Mouse (Mus musculus) bone marrow macrophage, adult 2 months (primary cell): ENCODE results near the gene Rassf5. TPM values are rescaled to one million over a fixed set of nuclear protein-coding genes. Genes with fewer than 3 reads are reported as not detected.

ENCODE experiments used
- H3K27ac ChIP-seq: 2 replicates; pipeline ENCODE4 v1.5.1; 2012; ENCODE audit warnings: low read depth, low read length; ENCODE audit not compliant: insufficient read depth
- H3K4me1 ChIP-seq: 2 replicates; pipeline ENCODE4 v1.6.1; 2012; ENCODE audit warnings: low read length; ENCODE audit not compliant: control insufficient read depth, insufficient read depth
- H3K4me3 ChIP-seq: 2 replicates; pipeline ENCODE4 v1.5.1; 2012; ENCODE audit warnings: mild to moderate bottlenecking, low read length, moderate library complexity; ENCODE audit not compliant: insufficient read depth
- CTCF ChIP-seq: IDR thresholded peaks from 2 replicates; pipeline ENCODE4 v1.5.1; 2012; ENCODE audit warnings: low read depth, mild to moderate bottlenecking, low read length, moderate library complexity
- POLR2A ChIP-seq: IDR thresholded peaks from 2 replicates; pipeline ENCODE4 v1.6.1; 2012; ENCODE audit warnings: mild to moderate bottlenecking, low read depth, low read length, borderline replicate concordance
- polyA plus RNA-seq: library from polyadenylated mRNA; stranded (reverse); fragments of >200 nt; gene quantifications from 2 replicates; pipeline ENCODE4 v1.2.4, GENCODE M21; 2012; ENCODE audit not compliant: missing spikeins, insufficient read depth, insufficient read length

Gene Rassf5
- polyA plus RNA-seq, 1 experiment: 49.4 TPM

DNA sequence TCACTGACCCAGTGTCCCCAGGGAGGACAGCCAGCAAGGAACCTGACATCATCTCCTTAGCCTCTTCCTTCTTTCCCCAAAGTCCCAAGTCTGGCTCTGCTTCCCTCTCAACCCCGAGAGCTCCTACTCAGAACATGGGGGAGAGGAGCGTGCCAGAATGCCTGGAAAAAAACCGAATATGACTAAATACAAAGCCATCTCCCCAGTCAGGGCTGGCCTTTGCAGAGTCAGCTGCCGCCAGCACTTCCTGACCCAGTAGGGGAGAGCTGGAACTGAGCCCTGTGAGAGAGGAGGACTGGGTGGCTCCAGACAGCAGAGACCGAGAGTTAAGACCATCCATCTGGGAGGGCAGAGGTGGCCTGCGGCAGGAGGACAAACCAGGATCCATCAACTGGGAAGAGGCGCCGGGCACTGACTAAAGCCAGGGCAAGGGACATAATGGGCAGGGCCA, 6.1 kb downstream of the Rassf5 start:
- no peak for TF ChIP-seq POLR2A
- no peak for TF ChIP-seq CTCF
- Histone ChIP-seq H3K27ac (0 out of 2 replicates have a peak overlapping the region, but pooled peaks have one; percentile 7), H3K4me1 (peaks cover 23% of the 10 kb centered on the region), H3K4me3 (no peak overlapping the region)

GRCm38 (mm10) chr1:131236077-131236476, 9.0 kb downstream of the Rassf5 start:
- H3K27ac ChIP-seq: no peak overlapping the region
- H3K4me3 ChIP-seq: no peak overlapping the region
- TF ChIP-seq CTCF (no peak), POLR2A (no peak)
- peaks cover 23% of the 10 kb centered on the region for H3K4me1 ChIP-seq

DNA sequence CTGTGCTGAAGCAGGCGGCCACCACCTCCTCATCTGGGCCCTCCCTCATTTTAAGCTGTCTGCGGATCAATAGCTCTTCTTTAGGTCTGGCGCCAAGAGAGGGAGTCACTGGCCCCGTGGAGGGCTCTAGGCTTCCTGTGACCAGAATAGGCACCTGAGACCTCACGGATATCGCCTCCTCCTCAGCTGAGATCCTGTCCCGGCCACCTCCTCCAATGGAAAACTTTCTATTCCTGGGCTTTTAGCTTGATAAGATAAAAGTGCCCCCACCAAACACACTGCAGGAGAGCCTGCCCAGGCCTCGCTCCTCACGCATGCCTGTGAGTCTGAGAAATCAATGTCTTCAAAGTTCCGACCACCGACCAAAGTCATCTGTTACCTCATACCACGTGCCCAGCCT, 11.5 kb downstream of the Rassf5 start:
- Histone ChIP-seq H3K4me3 (no peak overlapping the region), H3K4me1 (peaks cover 14% of the 10 kb centered on the region), H3K27ac (no peak overlapping the region)
- TF ChIP-seq CTCF (no peak), POLR2A (no peak)

- Histone ChIP-seq H3K27ac (no peak overlapping the region), H3K4me3 (no peak overlapping the region), H3K4me1 (no peaks in the 10 kb centered on the region)
- TF ChIP-seq CTCF (no peak), POLR2A (no peak)
These were observed 16.4 kb downstream of the Rassf5 start for GRCm38 (mm10) chr1:131228659-131229058.

DNA sequence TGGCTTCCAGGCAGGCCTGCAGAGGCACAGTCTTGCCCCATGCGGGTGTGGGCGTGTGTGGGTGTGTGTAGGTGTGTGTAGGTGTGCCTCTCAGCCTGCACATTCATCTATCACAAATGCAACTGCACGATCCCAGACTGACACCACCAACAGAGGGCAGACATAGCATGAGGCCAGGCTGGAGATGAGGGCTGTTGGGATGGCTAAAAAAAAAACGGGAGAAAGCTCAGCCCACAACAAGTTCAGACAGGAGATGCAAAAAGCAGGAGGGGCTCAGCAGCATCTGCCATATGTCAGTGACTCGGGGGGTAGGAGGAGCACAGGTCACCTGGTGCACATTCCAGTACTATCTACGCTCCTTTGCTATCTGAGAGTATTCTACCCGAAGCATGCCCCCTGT, 16.8 kb downstream of the Rassf5 start:
- Histone ChIP-seq H3K27ac (no peak overlapping the region), H3K4me1 (no peaks in the 10 kb centered on the region), H3K4me3 (no peak overlapping the region)
- TF ChIP-seq POLR2A (no peak), CTCF (no peak)

DNA sequence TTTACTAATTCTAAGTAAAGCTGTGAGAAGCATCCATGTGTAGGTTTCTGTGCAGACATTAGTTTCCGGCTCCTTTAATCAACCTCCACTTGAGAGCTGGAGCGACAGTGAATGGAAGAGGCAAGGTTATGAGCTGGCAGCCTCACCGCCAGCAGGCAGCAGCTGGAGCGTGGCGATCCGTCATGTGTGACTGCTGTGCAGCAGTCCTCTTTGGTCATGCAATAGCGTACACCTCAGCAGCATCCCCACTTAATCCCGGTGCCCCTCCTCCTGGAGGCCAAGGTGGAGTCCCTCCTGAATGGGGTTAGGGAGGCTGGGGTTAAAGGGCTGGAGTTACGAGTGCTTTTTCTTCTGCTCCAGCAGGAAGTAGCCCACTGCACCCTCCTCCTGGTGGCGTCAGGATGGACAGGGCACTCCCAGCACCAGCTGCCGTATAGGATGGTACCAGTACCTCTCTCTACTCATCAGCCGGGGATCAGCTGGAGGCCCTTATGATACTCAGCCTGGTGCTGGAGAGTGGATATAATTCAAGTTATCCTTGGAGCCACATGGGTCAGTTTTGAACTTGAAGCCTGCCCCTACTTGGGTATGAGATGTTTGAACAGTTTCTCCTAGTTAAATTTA, 20.1 kb downstream of the Rassf5 start:
- TF ChIP-seq CTCF (no peak), POLR2A (no peak)
- H3K27ac ChIP-seq: no peak overlapping the region
- no peak overlapping the region for H3K4me3 ChIP-seq
- H3K4me1 ChIP-seq: no peaks in the 10 kb centered on the region

DNA sequence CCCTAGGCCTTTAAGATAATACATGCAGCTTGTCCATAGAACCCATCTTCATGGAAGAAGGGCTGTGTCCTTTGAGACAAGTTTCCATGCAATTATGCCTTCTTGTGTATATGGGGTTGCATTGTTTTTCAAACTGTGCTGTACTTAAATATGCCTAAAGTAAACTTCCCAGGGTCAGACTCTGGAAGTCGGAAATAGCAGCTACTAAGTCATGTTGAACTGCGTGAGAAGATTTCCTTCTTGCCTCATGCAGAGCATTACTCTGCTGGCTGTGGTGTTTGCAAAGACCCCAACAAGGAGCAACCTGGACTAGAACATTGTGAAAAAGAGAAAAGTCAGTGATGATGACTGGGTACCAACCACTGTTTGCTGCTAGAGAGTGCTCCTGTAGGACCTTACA, 21.7 kb downstream of the Rassf5 start:
- Histone ChIP-seq H3K4me1 (no peaks in the 10 kb centered on the region), H3K27ac (no peak overlapping the region), H3K4me3 (no peak overlapping the region)
- no peak for TF ChIP-seq POLR2A
- TF ChIP-seq CTCF: no peak

- H3K27ac ChIP-seq: no peak overlapping the region
- no peak overlapping the region for H3K4me3 ChIP-seq
- TF ChIP-seq POLR2A: no peak
- TF ChIP-seq CTCF: no peak
- H3K4me1 ChIP-seq: no peaks in the 10 kb centered on the region
These were observed 23.1 kb downstream of the Rassf5 start for GRCm38 (mm10) chr1:131221822-131222590.

DNA sequence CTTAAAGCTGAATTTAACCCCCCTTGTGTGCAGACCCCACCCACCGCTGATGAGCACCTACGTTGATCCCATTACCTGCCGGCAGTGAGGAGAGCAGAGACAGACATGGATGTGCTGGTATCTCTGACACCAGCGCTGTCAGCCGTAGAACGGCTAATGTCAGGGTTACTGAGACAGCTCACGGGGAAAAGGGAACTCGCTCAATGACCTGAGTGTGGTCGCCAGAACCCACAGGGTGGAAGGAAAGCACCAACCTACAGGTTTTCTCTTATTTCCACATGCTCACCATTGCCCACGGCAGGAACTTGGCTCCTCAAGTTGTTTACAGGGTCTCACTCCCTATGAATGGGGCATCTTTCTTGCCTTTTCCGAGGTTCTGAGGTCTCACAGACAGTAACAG, 26.1 kb downstream of the Rassf5 start:
- H3K27ac ChIP-seq: no peak overlapping the region
- no peak overlapping the region for H3K4me3 ChIP-seq
- TF ChIP-seq CTCF (no peak), POLR2A (no peak)
- no peaks in the 10 kb centered on the region for H3K4me1 ChIP-seq

- no peak overlapping the region for H3K27ac ChIP-seq
- no peak overlapping the region for H3K4me3 ChIP-seq
- TF ChIP-seq POLR2A (no peak), CTCF (no peak)
- H3K4me1 ChIP-seq: peaks cover 6% of the 10 kb centered on the region
These were observed 31.7 kb downstream of the Rassf5 start for GRCm38 (mm10) chr1:131213361-131213760.

DNA sequence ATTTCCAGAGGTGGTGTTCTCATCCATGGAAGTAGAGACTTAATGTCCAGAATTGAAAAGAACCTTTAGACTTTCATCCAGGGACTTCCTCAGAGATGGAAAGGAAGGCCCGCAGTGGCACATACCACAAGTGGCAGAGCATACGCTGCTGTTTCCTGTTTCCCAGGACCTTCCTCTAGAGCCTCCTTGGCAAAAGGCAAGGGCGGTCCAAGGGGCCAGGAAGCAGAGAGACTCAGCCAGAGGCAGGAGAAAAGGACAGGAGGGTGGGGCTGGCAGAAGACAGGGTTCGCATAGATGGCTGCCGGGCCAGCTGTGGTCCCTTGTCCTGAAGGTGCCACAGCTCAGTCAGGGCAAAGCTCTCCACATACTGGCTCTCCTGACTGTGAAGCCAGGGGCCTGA, 32.1 kb downstream of the Rassf5 start:
- H3K4me1 ChIP-seq: peaks cover 6% of the 10 kb centered on the region
- H3K4me3 ChIP-seq: no peak overlapping the region
- no peak overlapping the region for H3K27ac ChIP-seq
- 0 out of 2 replicates have a peak, but pooled peaks have one; percentile 8 for TF ChIP-seq CTCF
- TF ChIP-seq POLR2A: no peak
